Mouse (Mus musculus) left cerebral cortex, adult 18-20 months (tissue): ENCODE results near the gene Rpap2. TPM values are rescaled to one million over a fixed set of nuclear protein-coding genes. Genes with fewer than 3 reads are reported as not detected.
A peak's percentile ranks its signal among the peaks of the same experiment; 100 is the strongest.

Experiments used
- DNase-seq, 2 experiments: peaks; one replicate each; pipeline ENCODE4 v3.0.0; 2021 to 2022; ENCODE audit warnings: low spot score in 2 of 2, mixed read lengths in 1 of 2
- long read RNA-seq, 2 experiments: library from polyadenylated mRNA; stranded (forward); transcript quantifications; one replicate each; pipeline ENCODE4 v2.0.0; 2021
- total RNA-seq, 2 experiments: library from RNA; stranded (reverse); gene quantifications; 2 replicates each; pipeline ENCODE4 v1.2.3; 2021

The Rpap2 gene
- total RNA-seq = 10 to 100 TPM; 22.2 to 22.3 TPM
- long read RNA-seq, experiment 1, transcript Rpap2-201 (13 exons, 2,268 nt) = major isoform, 11 of 31 reads
- long read RNA-seq, experiment 1, partial matches to known transcripts = 8 of 31 reads
- long read RNA-seq, experiment 1, other reads (novel, unspliced or antisense) = 10 of 31 reads
- long read RNA-seq, experiment 2, transcript Rpap2-201 (13 exons, 2,268 nt) = major isoform, 12 of 38 reads
- long read RNA-seq, experiment 2, partial matches to known transcripts = 12 of 38 reads
- long read RNA-seq, experiment 2, other reads (novel, unspliced or antisense) = 11 of 38 reads

DNA sequence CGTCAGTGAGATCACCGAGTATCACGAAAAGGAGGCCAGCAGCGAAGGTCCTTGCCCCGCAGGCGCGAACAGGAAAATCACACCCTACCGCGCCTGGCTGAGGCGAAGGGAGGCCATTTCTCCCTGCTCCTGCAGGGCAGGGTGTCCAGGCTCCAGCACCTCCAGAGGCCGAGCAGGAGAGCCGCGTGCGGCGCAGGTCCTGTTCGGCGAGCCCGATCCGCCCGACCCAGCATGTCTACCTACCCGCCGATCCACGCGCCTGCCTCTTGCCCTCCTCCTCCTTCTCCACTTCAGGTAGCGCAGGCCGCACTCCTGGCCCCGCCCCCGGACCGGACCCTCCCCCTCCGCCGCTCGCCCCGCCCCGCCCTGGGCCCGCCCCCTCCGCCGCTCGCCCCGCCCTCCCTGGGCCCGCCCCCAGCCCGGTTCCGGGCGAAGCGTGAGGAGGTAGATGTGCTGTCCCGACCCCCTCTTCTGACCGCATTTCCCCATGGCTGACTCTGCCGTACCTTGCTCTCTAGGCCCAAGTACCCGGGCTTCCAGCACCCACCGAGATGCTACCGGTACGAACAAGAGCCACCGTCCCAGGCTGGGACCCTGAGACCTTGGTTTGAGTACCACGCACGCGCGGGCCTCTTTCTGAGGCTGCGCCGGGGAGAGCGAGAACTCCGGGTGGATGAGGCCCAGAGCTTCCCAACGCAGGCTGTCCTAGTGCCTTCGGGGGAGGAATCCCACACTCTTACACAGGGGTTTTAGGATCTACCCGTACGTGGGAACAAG is at the start of gene Rpap2, which contains the start of gene Glmn:
Gene Rpap2 (plus strand): TSS at position 73 of the 777 bp plus-strand sequence.
Gene Glmn (minus strand): TSS at position 588 of the 777 bp plus-strand sequence.
- DNase-seq = peak; percentile 74 to 84

GRCm38 (mm10) chr5:107547955-107548354 is 49.2 kb upstream of the Rpap2 start:
- DNase-seq = no peak

DNA sequence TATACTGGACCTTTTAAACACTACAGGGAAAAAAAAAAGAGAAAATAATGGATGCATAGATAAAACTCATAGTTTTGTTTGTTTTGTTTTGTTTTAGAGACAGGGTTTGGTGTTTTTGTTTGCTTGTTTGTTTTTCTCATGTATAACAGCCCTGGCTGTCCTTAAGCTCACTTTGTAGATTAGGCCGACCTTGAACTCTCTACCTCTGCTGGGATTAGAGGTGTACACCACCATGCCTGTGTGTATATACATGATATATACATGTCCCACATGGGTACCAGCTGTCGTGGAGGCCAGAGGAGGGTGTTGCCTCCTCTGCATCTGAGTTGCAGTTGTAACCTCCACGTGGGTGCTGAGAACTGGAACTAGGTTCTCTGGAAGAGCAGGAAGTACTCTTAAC is 48.7 kb upstream of the Rpap2 start:
- DNase-seq = no peak

GRCm38 (mm10) chr5:107554336-107554735 is 42.8 kb upstream of the Rpap2 start:
- no peak for DNase-seq

GRCm38 (mm10) chr5:107556969-107557368 is 40.2 kb upstream of the Rpap2 start:
- DNase-seq = no peak

GRCm38 (mm10) chr5:107569148-107569547 is 28.0 kb upstream of the Rpap2 start:
- DNase-seq = no peak

- DNase-seq = no peak
These were observed 1.2 kb downstream of the Rpap2 start for GRCm38 (mm10) chr5:107598380-107598779.

- peak; percentile 54 for DNase-seq
These were observed 14.1 kb downstream of the Rpap2 start for GRCm38 (mm10) chr5:107611224-107611623.

- DNase-seq = no peak
These were observed 20.8 kb downstream of the Rpap2 start for GRCm38 (mm10) chr5:107617986-107618385.

DNA sequence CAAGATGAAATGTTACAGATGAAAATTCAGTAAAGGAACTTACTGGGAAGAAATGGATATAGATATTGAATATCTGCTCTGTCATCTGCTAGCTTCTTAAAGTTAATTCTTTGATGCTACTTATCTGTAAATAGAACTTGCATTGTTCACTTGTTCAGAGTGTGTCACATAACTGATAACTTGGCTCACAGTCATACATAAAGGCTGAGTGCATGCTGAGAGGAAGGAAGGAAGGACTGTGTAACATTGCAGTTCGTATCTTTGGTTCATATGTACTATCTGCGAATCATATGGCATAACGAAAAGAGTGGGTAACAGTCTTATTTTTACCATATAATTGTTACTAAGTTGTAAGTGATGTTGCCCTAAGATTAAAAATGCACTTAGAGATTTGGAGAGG is 24.2 kb downstream of the Rpap2 start:
- DNase-seq = no peak

GRCm38 (mm10) chr5:107633651-107634050 is 36.5 kb downstream of the Rpap2 start:
- DNase-seq = no peak

DNA sequence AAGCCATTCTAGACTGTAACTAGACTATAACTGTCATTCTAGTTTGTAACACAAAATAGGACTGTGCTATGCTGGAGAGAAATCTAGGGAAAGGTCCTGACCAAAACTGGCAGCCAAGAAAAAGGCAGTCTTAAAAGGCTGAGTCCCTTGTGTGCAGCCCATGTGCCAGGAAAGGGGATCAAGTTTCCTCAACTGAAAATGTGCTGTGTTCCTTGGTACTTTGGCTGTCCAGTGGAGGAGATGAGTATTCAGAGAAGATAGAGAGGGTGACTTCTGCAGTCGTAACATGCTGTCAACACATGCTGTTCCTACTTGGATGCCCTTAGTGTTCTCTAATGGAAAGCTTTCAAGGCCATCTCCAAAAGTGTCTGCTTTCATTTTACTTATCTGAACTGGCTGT is 39.9 kb downstream of the Rpap2 start:
- DNase-seq = no peak

GRCm38 (mm10) chr5:107638366-107638765 is 41.2 kb downstream of the Rpap2 start:
- no peak for DNase-seq

DNA sequence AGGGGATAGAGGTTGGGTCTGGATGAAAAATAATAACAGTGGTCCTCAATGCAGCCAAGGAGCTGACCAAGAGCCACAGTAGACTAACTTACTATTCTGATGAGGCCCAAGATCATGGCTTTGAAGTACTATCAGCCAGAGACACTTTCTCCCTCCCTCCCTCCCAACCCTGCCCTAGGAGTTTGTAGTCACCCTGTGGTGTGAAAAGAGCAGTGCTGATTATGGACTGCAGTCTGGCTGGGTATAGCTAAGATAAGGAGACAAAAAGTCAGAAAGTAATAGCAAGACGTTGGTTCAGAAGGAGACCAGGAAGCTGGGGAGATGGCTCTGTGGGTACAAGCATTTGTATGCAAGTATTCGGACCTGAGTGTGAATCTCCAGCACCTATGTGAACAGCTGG is 47.4 kb downstream of the Rpap2 start:
- DNase-seq = no peak

- DNase-seq = no peak
These were observed 48.8 kb downstream of the Rpap2 start for GRCm38 (mm10) chr5:107645935-107646334.

DNA sequence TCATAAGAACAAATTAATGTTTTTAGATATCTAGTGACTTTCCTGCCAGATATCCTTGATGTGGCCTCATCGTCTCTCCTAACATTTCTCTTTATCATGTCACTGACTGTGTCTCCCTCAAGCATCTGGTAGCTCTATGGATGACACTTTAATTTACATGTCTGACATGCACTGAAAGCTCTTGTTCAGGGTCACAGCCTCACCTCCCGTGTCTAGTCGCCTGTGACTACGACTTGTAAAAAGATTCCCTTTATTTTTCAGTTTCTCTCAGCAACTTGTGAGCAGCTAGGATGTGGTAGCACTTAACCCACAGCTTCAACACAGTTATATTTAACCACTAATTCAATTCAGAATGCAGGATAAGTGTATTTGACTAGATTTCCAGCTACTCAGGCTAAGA is 50.4 kb downstream of the Rpap2 start:
- no peak for DNase-seq

GRCm38 (mm10) chr5:107648552-107649125 is 51.5 kb downstream of the Rpap2 start:
- no peak for DNase-seq

DNA sequence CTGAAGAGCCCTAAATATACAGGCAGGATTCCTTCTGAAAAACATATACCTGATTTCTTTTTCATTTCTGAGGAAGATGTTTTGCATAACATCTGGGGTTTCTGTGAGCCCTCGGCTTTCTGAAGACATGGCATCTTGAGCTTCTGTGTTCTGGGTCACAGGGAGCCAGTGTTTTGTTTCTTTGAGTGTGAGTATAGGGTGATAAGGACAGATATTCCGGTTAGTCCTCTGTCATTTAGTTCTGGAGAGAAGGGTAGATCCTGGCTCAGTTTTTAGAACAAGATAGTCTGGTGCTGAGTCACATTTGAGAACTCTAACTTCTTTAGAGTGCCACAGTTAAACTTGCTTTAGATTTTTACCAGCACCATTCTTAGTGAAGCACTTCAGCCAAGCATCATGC is 52.5 kb downstream of the Rpap2 start:
- no peak for DNase-seq

GRCm38 (mm10) chr5:107650427-107650826 is 53.3 kb downstream of the Rpap2 start:
- no peak for DNase-seq

DNA sequence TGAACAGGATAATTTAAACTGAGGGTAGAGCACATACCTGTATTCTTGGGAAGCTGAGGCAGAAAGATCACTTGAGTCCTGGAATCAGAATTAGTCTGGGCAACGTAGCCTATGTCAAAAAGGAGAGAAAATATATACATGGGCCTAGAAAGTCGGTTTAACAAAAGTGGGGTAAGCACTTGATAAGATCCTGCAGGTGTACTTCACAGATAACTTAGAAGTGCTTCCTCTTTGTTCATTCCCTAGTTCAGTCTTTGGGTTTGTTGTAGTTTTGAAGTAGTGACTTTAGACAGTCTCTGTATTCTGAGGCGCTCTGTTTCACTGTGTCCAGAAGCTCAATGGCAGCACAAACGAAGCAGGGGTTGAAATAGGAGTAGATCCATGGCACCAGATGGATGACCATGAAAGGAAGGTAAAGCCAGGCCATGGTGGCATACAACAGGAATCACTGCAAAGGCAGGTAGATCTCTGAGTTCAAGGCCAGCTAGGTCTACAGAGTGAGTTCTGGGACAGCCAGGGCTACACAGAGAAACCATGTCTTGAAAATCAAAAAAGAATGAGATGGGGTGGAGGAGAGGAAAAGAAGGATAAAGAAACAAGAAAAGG is 55.0 kb downstream of the Rpap2 start:
- no peak for DNase-seq

GRCm38 (mm10) chr5:107678392-107678791 is 81.2 kb downstream of the Rpap2 start:
- DNase-seq = no peak

DNA sequence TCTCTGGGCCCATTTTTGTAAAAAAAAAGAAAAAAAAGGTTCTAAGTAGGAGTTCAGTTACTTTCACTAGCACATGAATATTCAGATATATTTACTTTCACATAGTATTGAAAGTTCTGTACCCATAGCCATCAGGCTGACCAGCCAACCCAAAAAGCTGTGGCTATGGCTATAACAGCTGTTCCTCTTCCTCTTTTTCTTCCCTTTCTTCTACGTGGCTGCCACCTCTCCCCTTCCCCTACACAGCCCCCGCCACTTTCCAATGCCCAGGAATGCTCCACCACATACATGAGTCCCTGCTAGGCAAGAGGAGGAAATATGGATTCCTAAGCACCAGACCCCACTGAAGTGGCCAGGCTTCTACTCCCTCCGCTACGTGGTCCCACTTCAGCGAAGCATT is 84.1 kb downstream of the Rpap2 start:
- no peak for DNase-seq
